Mouse (Mus musculus): Measurements from ENCODE around the gene Zfand4. TPM values are rescaled to one million over a fixed set of nuclear protein-coding genes. Genes with fewer than 3 reads are reported as not detected.
"Not testable (repeated sequence)": the region's sequence is repeated elsewhere in the genome, so short reads cannot be mapped to it uniquely, and the experiment has no call there.

Gene Zfand4
- total RNA-seq, 2 experiments from 2014 or later, result 4.2 to 5.2 TPM

- no peak for DNase-seq
- intact Hi-C loops (cut with DNase I), result no loop called here
Observed at GRCm38 (mm10) chr6:116286870-116287575, 23.0 kb downstream of the Zfand4 start.

- DNase-seq, result no peak
- intact Hi-C loops (cut with DNase I), result no loop called here
Observed at GRCm38 (mm10) chr6:116311411-116311810, 47.4 kb downstream of the Zfand4 start.

GRCm38 (mm10) chr6:116319259-116319658, 55.2 kb downstream of the Zfand4 start:
- DNase-seq, result no peak
- intact Hi-C loops (cut with DNase I), result no loop called here

GRCm38 (mm10) chr6:116326641-116327040, 62.6 kb downstream of the Zfand4 start:
- intact Hi-C loops (cut with DNase I), result no loop called here

GRCm38 (mm10) chr6:116331396-116331795, 67.4 kb downstream of the Zfand4 start:
- intact Hi-C loops (cut with DNase I), result no loop called here
- DNase-seq, result no peak

More at GRCm38 (mm10) chr6:116326641-116327040, 62.6 kb downstream of the Zfand4 start:
- no peak for DNase-seq

GRCm38 (mm10) chr6:116337466-116337834, 73.4 kb downstream of the Zfand4 start:
- no peak for DNase-seq
- intact Hi-C loops (cut with DNase I), result no loop called here

GRCm38 (mm10) chr6:116337835-116338501, 73.9 kb downstream of the Zfand4 start, which contains the start of gene March8:
Gene March8 (plus strand): TSS chr6:116338024.
- DNase-seq, result peak; percentile 89 to 90
- intact Hi-C loops (cut with DNase I), result no loop called here

GRCm38 (mm10) chr6:116338520-116338919, 74.5 kb downstream of the Zfand4 start:
- intact Hi-C loops (cut with DNase I), result no loop called here
- DNase-seq, result no peak

GRCm38 (mm10) chr6:116339088-116339487, 75.1 kb downstream of the Zfand4 start:
- intact Hi-C loops (cut with DNase I), result no loop called here
- DNase-seq, result no peak

- DNase-seq, result no peak
- intact Hi-C loops (cut with DNase I), result no loop called here
Observed at GRCm38 (mm10) chr6:116340521-116340920, 76.5 kb downstream of the Zfand4 start.

- no peak for DNase-seq
- intact Hi-C loops (cut with DNase I), result no loop called here
Observed at GRCm38 (mm10) chr6:116347953-116348352, 83.9 kb downstream of the Zfand4 start.

- intact Hi-C loops (cut with DNase I), result no loop called here
- no peak for DNase-seq
Observed at GRCm38 (mm10) chr6:116349997-116350396, 86.0 kb downstream of the Zfand4 start.

- intact Hi-C loops (cut with DNase I), result no loop called here
- no peak for DNase-seq
Observed at GRCm38 (mm10) chr6:116350643-116351042, 86.6 kb downstream of the Zfand4 start.

GRCm38 (mm10) chr6:116351534-116351933, 87.5 kb downstream of the Zfand4 start:
- intact Hi-C loops (cut with DNase I), result no loop called here

GRCm38 (mm10) chr6:116353428-116353827, 89.4 kb downstream of the Zfand4 start:
- no peak for DNase-seq
- intact Hi-C loops (cut with DNase I), result no loop called here

More at GRCm38 (mm10) chr6:116351534-116351933, 87.5 kb downstream of the Zfand4 start:
- DNase-seq, result no peak

GRCm38 (mm10) chr6:116356311-116356947, 92.4 kb downstream of the Zfand4 start:
- DNase-seq; intact Hi-C loops (cut with DNase I): not testable (repeated sequence)

- intact Hi-C loops (cut with DNase I), result no loop called here
Observed at GRCm38 (mm10) chr6:116356948-116357325, 92.9 kb downstream of the Zfand4 start.

GRCm38 (mm10) chr6:116358056-116358455, 94.0 kb downstream of the Zfand4 start:
- intact Hi-C loops (cut with DNase I), result no loop called here
- no peak for DNase-seq

More at GRCm38 (mm10) chr6:116356948-116357325, 92.9 kb downstream of the Zfand4 start:
- DNase-seq, result no peak

GRCm38 (mm10) chr6:116359256-116359655, 95.2 kb downstream of the Zfand4 start:
- intact Hi-C loops (cut with DNase I), result no loop called here
- DNase-seq, result no peak

- intact Hi-C loops (cut with DNase I), result no loop called here
- no peak for DNase-seq
Observed at GRCm38 (mm10) chr6:116361463-116361862, 97.4 kb downstream of the Zfand4 start.

- DNase-seq, result no peak
- intact Hi-C loops (cut with DNase I), result no loop called here
Observed at GRCm38 (mm10) chr6:116361993-116362392, 98.0 kb downstream of the Zfand4 start.

GRCm38 (mm10) chr6:116367971-116368370, 103.9 kb downstream of the Zfand4 start:
- intact Hi-C loops (cut with DNase I), result no loop called here
- DNase-seq, result no peak

All from heart, postnatal 36 days (tissue).